In the genomic region with DNA sequence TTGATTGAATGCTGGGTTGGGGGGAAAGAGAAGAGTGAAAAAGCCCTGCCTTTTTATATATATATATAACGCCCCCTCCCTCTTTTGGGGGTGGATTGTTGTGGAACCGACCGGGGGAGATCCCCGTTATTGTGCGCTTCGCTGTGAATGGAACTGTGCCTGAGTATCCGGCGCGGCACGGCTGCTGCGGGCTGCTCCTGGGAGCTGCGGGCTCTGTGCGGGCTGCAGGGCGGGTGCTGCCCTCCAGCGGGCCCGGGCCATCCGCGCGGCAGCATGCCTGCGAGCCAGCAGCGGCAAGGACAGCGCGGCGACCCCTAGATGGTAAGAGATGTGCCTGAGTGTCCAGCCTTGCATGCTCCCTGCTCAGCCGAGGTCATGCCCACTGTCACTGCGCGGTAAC, we compare ENCODE assay signal across 8 mouse cellular contexts.
DNase-seq lines count a peak whose midpoint lies in the region; ATAC-seq lines count a peak whose summit lies in the region.

No protein-coding gene starts in this region.

- H3K9me3 ChIP-seq in intestine, embryonic 15.5 days = no peaks in the 10 kb centered on the region
- H3K9me3 ChIP-seq in midbrain, embryonic 16.5 days (replicated peaks; ENCODE audit: control insufficient read depth, low read length, poor library complexity, severe bottlenecking) = no peaks in the 10 kb centered on the region

- peak; percentile 53 to 61 for DNase-seq in heart, adult 18-20 months
- no peak for DNase-seq in heart, postnatal 25 days (ENCODE audit: low spot score)
- peak; percentile 74 for DNase-seq in gastrocnemius, postnatal 14 days
- DNase-seq in liver = peak; percentile 66
- peak; percentile 77 for DNase-seq in testis, postnatal 10 days (ENCODE audit: low spot score)

- H3K9ac ChIP-seq in intestine, embryonic 15.5 days = peak overlapping the region; percentile 26; the same call in 1 of the 2 replicates
- H3K9ac ChIP-seq in midbrain, embryonic 16.5 days (ENCODE audit: low read depth, low read length) = peak overlapping the region; percentile 80

- WGBS in intestine, embryonic 15.5 days = 3% methylated on average over 27 of the region's 27 CpGs
- WGBS in midbrain, embryonic 16.5 days = 0% methylated on average over 27 of the region's 27 CpGs

- peak overlapping the region; percentile 29 for H3K4me3 ChIP-seq in intestine, embryonic 15.5 days (replicated peaks)
- H3K4me3 ChIP-seq in midbrain, embryonic 16.5 days (ENCODE audit: low read depth, low read length) = peak overlapping the region; percentile 47

- intact Hi-C loops in heart, postnatal 25 days (cut with DNase I) = loop anchor here (5.0 to 10.0 kb wide), 3 partner anchors 239 to 561 kb away; no protein-coding TSS in a partner anchor
- intact Hi-C loops in gastrocnemius, postnatal 14 days (cut with DNase I; ENCODE audit: low total_unique reads) = no loop called here

- peaks cover 36% of the 10 kb centered on the region for H3K4me1 ChIP-seq in intestine, embryonic 15.5 days (replicated peaks)
- peaks cover 17% of the 10 kb centered on the region for H3K4me1 ChIP-seq in midbrain, embryonic 16.5 days (ENCODE audit: control insufficient read depth, insufficient read depth, low read length)

- H3K4me2 ChIP-seq in intestine, embryonic 15.5 days (replicated peaks) = peak overlapping the region; percentile 63
- peak overlapping the region; percentile 58 for H3K4me2 ChIP-seq in midbrain, embryonic 16.5 days (ENCODE audit: low read length)

- ATAC-seq in common myeloid progenitor, adult 5-6 weeks (replicated peaks; ENCODE audit: low read depth, poor library complexity, severe bottlenecking) = peak; percentile 73
- ATAC-seq in intestine, embryonic 15.5 days = peak; percentile 80
- ATAC-seq in midbrain, embryonic 16.5 days = peak; percentile 72

- no peaks in the 10 kb centered on the region for H3K27me3 ChIP-seq in intestine, embryonic 15.5 days (replicated peaks)
- no peaks in the 10 kb centered on the region for H3K27me3 ChIP-seq in midbrain, embryonic 16.5 days (ENCODE audit: control insufficient read depth, insufficient read depth, low read depth, low read length)

- no peak overlapping the region for H3K27ac ChIP-seq in intestine, embryonic 15.5 days
- peak overlapping the region; percentile 94 for H3K27ac ChIP-seq in midbrain, embryonic 16.5 days (ENCODE audit: low read length)

- H3K36me3 ChIP-seq in intestine, embryonic 15.5 days = no peaks in the 10 kb centered on the region
- H3K36me3 ChIP-seq in midbrain, embryonic 16.5 days (ENCODE audit: control insufficient read depth, insufficient read depth, low read length) = no peaks in the 10 kb centered on the region
